Mouse (Mus musculus) adrenal gland, adult 8-10 months (tissue): ENCODE data around the gene Tcf20. TPM values are rescaled to one million over a fixed set of nuclear protein-coding genes. Genes with fewer than 3 reads are reported as not detected.
A peak's percentile ranks its signal among the peaks of the same experiment; 100 is the strongest.

ENCODE experiments used
- DNase-seq: peaks from one replicate; pipeline ENCODE4 v3.0.0; 2022
- total RNA-seq, 4 experiments: library from RNA; stranded (reverse); gene quantifications; 2 replicates each; pipeline ENCODE4 v1.2.4; 2022

The Tcf20 gene
- total RNA-seq, 4 experiments from 2014 or later: 102 to 109 (median 106) TPM

GRCm38 (mm10) chr15:82992911-82993310 is 5.2 kb upstream of the Tcf20 start:
- no peak for DNase-seq

GRCm38 (mm10) chr15:82992079-82992783 is 4.6 kb upstream of the Tcf20 start:
- DNase-seq: no peak

GRCm38 (mm10) chr15:82989190-82989704 is 1.6 kb upstream of the Tcf20 start:
- DNase-seq: no peak

GRCm38 (mm10) chr15:82987014-82987731 is 499 bp downstream of the Tcf20 start:
- DNase-seq: no peak

GRCm38 (mm10) chr15:82984574-82984973 is 3.1 kb downstream of the Tcf20 start:
- DNase-seq: no peak

- DNase-seq: no peak
Measured at GRCm38 (mm10) chr15:82984097-82984496, 3.6 kb downstream of the Tcf20 start.

GRCm38 (mm10) chr15:82983416-82984026 is 4.2 kb downstream of the Tcf20 start:
- peak; percentile 63 for DNase-seq

- DNase-seq: no peak
Measured at GRCm38 (mm10) chr15:82982724-82983415, 4.8 kb downstream of the Tcf20 start.

- DNase-seq: no peak
Measured at GRCm38 (mm10) chr15:82981676-82982520, 5.8 kb downstream of the Tcf20 start.

GRCm38 (mm10) chr15:82979531-82979930 is 8.1 kb downstream of the Tcf20 start:
- DNase-seq: no peak

GRCm38 (mm10) chr15:82974471-82974870 is 13.2 kb downstream of the Tcf20 start:
- DNase-seq: no peak

GRCm38 (mm10) chr15:82969206-82969721 is 18.4 kb downstream of the Tcf20 start:
- no peak for DNase-seq

- no peak for DNase-seq
Measured at GRCm38 (mm10) chr15:82968449-82968848, 19.2 kb downstream of the Tcf20 start.

GRCm38 (mm10) chr15:82967947-82968346 is 19.7 kb downstream of the Tcf20 start:
- no peak for DNase-seq

- no peak for DNase-seq
Measured at GRCm38 (mm10) chr15:82964266-82964825, 23.3 kb downstream of the Tcf20 start.

- no peak for DNase-seq
Measured at GRCm38 (mm10) chr15:82963556-82964156, 24.0 kb downstream of the Tcf20 start.

GRCm38 (mm10) chr15:82963090-82963489 is 24.6 kb downstream of the Tcf20 start:
- DNase-seq: no peak

- DNase-seq: peak; percentile 67
Measured at GRCm38 (mm10) chr15:82962536-82962935, 25.1 kb downstream of the Tcf20 start.

GRCm38 (mm10) chr15:82960786-82961561 is 26.7 kb downstream of the Tcf20 start:
- no peak for DNase-seq

GRCm38 (mm10) chr15:82959151-82959550 is 28.5 kb downstream of the Tcf20 start:
- DNase-seq: no peak
